Mouse (Mus musculus) skeletal muscle tissue, adult 2 months (tissue): Measurements from ENCODE around the gene Armc3.

Experiments used
- DNase-seq: peaks from one replicate; pipeline ENCODE4 v3.0.0-alpha.2; 2012; ENCODE audit warnings: low read depth, low spot score

Gene Armc3

DNA sequence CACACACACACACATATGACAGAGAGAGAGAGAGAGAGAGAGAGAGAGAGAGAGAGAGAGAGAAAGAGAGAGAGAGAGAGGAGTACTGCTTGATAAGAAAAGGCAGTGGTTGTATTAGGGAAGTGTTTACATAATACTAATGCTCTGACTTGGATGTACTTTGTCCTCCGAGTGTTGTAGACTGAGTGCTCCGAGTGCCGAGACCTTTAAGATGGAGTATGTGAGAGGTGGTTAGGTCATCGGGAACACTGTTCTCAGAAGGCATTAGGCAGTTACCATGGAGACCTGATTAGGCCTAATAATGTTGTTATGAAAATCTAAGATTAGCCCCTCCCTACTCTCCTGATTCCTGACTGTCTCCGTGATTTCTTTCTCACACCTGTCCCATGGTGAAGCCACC lies 151.1 kb downstream of the Armc3 start:
- no peak for DNase-seq

GRCm38 (mm10) chr2:19351615-19352253 lies 152.6 kb downstream of the Armc3 start:
- DNase-seq, result no peak

GRCm38 (mm10) chr2:19353158-19353557 lies 154.1 kb downstream of the Armc3 start:
- no peak for DNase-seq
